Mouse (Mus musculus): ENCODE measurements at regions not wholly inside any gene's neighbourhood (a gene's known extent, or its start where the extent isn't known, plus 50 kb on each side); places are given as distances from the start of the nearest gene placed in this dataset.

DNA sequence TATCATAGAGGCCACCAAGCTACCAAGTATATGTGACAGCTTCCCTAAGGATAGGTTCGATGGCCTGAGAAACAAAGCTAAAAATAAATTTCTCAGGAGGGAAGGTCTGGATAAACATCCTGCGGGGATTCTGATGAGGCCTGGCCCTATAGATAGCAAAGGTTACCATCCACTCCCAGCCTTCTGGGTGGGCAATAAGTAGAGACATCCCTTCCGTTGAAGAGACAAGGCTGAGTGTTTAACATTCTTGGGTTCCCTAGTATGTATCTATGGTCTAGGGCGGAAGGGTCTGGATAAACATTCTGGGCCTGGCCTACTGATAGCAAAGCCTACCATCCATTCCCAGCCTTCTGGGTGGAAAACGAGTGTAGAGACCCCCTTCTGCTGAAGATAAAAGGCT, 180.5 kb upstream of the Dlk1 start:
- Histone ChIP-seq H3K4me1 (ENCODE audit: insufficient read depth, low read length) (no peaks in the 10 kb centered on the region), H3K4me2 (replicated peaks; ENCODE audit: low read depth, low read length) (no peak overlapping the region), H3K36me3 (ENCODE audit: insufficient read depth, low read length) (no peaks in the 10 kb centered on the region), H3K9ac (replicated peaks; ENCODE audit: low read length) (no peak overlapping the region), H3K9me3 (ENCODE audit: low read length) (no peaks in the 10 kb centered on the region), H3K27ac (ENCODE audit: low read length) (no peak overlapping the region), H3K27me3 (ENCODE audit: insufficient read depth, low read length) (no peaks in the 10 kb centered on the region), H3K4me3 (ENCODE audit: low read length) (no peak overlapping the region)
- ATAC-seq (ENCODE audit: low FRiP score, low TSS enrichment), result no peak
- 78% methylated on average over 5 of the region's 5 CpGs for WGBS

DNA sequence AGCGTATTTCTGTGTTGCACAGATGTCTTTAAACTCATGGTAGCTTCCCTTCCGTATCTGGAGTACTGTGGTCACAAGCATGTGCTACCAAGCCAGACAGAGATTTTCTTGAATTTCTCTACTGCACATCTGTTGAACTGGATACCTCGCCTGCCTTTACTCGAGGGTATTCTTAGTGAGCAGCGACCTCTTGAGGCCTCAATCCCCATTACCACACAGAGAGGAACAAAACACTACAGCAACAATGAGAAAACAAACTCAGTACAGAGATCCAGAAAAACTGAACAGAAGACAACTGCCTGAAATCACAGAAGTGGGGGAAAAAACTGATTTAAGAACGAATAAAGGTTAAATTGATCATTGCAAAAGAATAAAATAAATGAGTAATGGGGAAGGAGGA, 137.8 kb upstream of the Dlk1 start:
- Histone ChIP-seq H3K27ac (ENCODE audit: low read length) (no peak overlapping the region), H3K4me1 (ENCODE audit: insufficient read depth, low read length) (no peaks in the 10 kb centered on the region), H3K4me3 (ENCODE audit: low read length) (no peak overlapping the region), H3K36me3 (ENCODE audit: insufficient read depth, low read length) (no peaks in the 10 kb centered on the region), H3K27me3 (ENCODE audit: insufficient read depth, low read length) (no peaks in the 10 kb centered on the region), H3K4me2 (replicated peaks; ENCODE audit: low read depth, low read length) (no peak overlapping the region), H3K9me3 (ENCODE audit: low read length) (0 out of 2 replicates have a peak, but pooled peaks cover 8% of the 10 kb centered on the region), H3K9ac (replicated peaks; ENCODE audit: low read length) (no peak overlapping the region)
- ATAC-seq (ENCODE audit: low FRiP score, low TSS enrichment), result no peak
- 31% methylated on average over 6 of the region's 6 CpGs for WGBS

DNA sequence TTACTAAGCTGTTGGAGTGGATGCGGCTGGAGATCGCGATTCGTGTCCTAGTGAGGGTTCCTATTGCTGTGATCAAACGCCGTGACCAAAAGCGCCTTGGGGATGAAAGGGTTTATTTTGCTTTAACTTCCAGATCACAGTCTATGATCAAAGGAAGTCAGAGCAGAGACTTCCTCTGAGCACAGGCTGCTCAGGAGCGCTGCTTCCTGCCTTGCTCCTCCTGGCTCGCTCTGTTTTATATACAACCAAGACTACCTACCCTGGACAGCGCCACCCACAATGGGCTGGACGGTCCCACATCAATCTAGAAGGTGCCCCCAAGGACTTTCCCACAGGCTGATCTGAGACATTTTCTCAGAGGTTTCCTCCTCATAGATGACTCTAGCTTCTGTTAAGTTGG, 126.6 kb upstream of the Dlk1 start:
- Histone ChIP-seq H3K4me1 (ENCODE audit: insufficient read depth, low read length) (no peaks in the 10 kb centered on the region), H3K4me2 (replicated peaks; ENCODE audit: low read depth, low read length) (no peak overlapping the region), H3K9ac (replicated peaks; ENCODE audit: low read length) (no peak overlapping the region), H3K4me3 (ENCODE audit: low read length) (no peak overlapping the region), H3K9me3 (ENCODE audit: low read length) (no peaks in the 10 kb centered on the region), H3K27me3 (ENCODE audit: insufficient read depth, low read length) (no peaks in the 10 kb centered on the region), H3K36me3 (ENCODE audit: insufficient read depth, low read length) (no peaks in the 10 kb centered on the region), H3K27ac (ENCODE audit: low read length) (no peak overlapping the region)
- peak; percentile 81 for ATAC-seq (ENCODE audit: low FRiP score, low TSS enrichment)
- WGBS, result 32% methylated on average over 11 of the region's 11 CpGs

DNA sequence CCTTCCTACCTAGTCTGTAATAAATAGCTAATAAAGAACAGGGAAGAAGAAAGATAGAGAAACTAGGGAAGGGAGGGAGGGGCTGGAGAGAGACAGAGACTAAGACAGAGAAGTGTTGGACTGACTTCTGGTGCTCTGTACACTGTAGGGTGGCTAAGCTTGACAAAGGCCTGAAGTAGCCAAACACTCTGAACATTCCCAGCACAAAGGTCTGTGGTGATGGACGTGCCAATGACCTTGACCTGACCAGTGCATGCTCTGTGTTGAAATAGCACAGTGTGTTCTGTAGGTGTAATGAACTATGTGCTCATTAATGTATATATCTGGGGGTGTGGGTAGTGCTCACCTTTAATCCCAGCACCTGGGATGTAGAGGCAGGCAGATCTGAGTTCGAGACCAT, 81.3 kb upstream of the Dlk1 start:
- H3K9ac ChIP-seq (replicated peaks; ENCODE audit: low read length), result no peak overlapping the region
- H3K27ac ChIP-seq (ENCODE audit: low read length), result no peak overlapping the region

DNA sequence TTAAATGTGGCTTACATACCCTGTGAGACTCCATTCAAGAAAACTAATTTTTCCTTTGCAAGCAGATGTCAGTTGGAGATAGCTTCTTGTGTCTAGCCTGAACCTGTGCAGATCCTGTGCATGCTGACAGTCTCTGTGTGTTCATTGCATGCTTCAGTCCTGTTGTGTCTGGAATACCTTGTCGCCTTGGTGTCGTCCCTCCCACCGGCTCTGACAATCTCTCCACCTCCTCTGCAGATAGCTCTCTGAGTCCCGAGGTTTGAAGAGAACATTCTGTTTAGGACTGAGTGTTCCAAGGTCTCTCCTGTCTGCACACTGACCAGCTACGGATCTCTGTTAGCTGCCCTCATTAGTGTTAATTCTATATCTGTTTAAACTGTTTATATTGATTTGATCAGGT, 66.8 kb upstream of the Dlk1 start:
- Histone ChIP-seq H3K9me3 (ENCODE audit: low read length) (peaks cover 6% of the 10 kb centered on the region; the same call in 1 of the 2 replicates), H3K27me3 (ENCODE audit: insufficient read depth, low read length) (no peaks in the 10 kb centered on the region), H3K9ac (replicated peaks; ENCODE audit: low read length) (no peak overlapping the region), H3K27ac (ENCODE audit: low read length) (no peak overlapping the region), H3K4me2 (replicated peaks; ENCODE audit: low read depth, low read length) (no peak overlapping the region), H3K4me1 (ENCODE audit: insufficient read depth, low read length) (peaks cover 9% of the 10 kb centered on the region), H3K36me3 (ENCODE audit: insufficient read depth, low read length) (no peaks in the 10 kb centered on the region), H3K4me3 (ENCODE audit: low read length) (no peak overlapping the region)
- 70% methylated on average over 5 of the region's 5 CpGs for WGBS
- no peak for ATAC-seq (ENCODE audit: low FRiP score, low TSS enrichment)

More for the DNA sequence above, 81.3 kb upstream of the Dlk1 start:
- H3K4me1 ChIP-seq (ENCODE audit: insufficient read depth, low read length), result no peaks in the 10 kb centered on the region
- no peak for ATAC-seq (ENCODE audit: low FRiP score, low TSS enrichment)
- H3K27me3 ChIP-seq (ENCODE audit: insufficient read depth, low read length), result no peaks in the 10 kb centered on the region
- WGBS, result 88% methylated on average over 2 of the region's 2 CpGs
- H3K4me2 ChIP-seq (replicated peaks; ENCODE audit: low read depth, low read length), result no peak overlapping the region
- no peak overlapping the region for H3K4me3 ChIP-seq (ENCODE audit: low read length)
- H3K9me3 ChIP-seq (ENCODE audit: low read length), result no peaks in the 10 kb centered on the region
- no peaks in the 10 kb centered on the region for H3K36me3 ChIP-seq (ENCODE audit: insufficient read depth, low read length)

DNA sequence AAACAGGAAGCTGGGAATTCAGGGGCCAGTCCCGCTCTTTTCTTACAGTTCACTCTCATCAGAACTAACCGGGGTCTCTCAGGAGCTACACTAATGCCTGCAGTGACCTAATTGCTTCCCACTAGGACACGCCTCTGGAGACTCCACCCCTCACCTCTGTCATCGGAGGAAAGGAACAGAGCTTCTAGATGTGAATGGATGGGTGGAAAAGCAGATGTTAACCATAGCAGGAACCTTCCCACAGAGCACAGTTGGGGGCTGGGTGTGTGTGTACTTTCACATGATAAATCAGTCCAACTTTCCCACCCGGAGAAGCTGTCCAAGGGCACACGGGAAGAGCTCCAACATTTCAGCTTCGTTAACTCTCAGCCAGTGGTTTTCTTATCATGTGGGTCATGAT, 63.8 kb upstream of the Dlk1 start:
- 15% methylated on average over 7 of the region's 7 CpGs for WGBS
- Histone ChIP-seq H3K4me1 (ENCODE audit: insufficient read depth, low read length) (peaks cover 11% of the 10 kb centered on the region), H3K4me2 (replicated peaks; ENCODE audit: low read depth, low read length) (no peak overlapping the region), H3K27me3 (ENCODE audit: insufficient read depth, low read length) (0 out of 2 replicates have a peak, but pooled peaks cover 6% of the 10 kb centered on the region), H3K9ac (replicated peaks; ENCODE audit: low read length) (no peak overlapping the region), H3K9me3 (ENCODE audit: low read length) (no peaks in the 10 kb centered on the region), H3K36me3 (ENCODE audit: insufficient read depth, low read length) (no peaks in the 10 kb centered on the region), H3K27ac (ENCODE audit: low read length) (no peak overlapping the region), H3K4me3 (ENCODE audit: low read length) (no peak overlapping the region)
- ATAC-seq (ENCODE audit: low FRiP score, low TSS enrichment), result 0 out of 2 replicates have a peak, but pooled peaks have one; percentile 12

DNA sequence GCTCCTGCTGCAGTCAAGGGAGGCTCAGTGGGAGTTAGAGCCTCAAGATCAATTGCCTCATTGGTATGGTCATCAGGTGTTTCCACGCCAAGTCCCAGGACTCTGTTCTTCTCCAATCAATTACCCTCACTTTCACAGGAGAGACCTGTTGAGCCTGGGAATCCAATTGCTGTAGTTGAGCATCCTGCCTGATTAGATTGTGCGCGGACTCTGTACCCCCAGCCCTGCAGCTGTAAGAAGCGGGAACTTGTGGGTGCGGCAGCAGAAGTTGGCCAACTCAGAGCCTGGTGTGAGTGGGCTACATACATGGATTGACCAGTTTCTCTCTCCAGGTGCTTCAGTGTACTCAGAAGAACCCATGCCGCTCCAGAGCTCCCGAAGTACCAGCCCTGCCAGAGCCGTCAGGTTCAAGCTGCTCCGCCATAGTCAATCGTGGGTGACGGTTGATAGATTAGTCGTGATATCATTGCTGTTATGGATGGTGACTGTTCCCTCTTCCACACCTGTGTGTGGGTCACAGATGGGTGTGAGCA, 62.2 kb upstream of the Dlk1 start:
- no peak overlapping the region for H3K9ac ChIP-seq (replicated peaks; ENCODE audit: low read length)
- no peaks in the 10 kb centered on the region for H3K9me3 ChIP-seq (ENCODE audit: low read length)
- H3K27ac ChIP-seq (ENCODE audit: low read length), result no peak overlapping the region
- no peak overlapping the region for H3K4me3 ChIP-seq (ENCODE audit: low read length)
- no peak for ATAC-seq (ENCODE audit: low FRiP score, low TSS enrichment)
- H3K27me3 ChIP-seq (ENCODE audit: insufficient read depth, low read length), result 0 out of 2 replicates have a peak, but pooled peaks cover 6% of the 10 kb centered on the region
- H3K4me2 ChIP-seq (replicated peaks; ENCODE audit: low read depth, low read length), result no peak overlapping the region
- WGBS, result 87% methylated on average over 12 of the region's 12 CpGs
- peaks cover 11% of the 10 kb centered on the region for H3K4me1 ChIP-seq (ENCODE audit: insufficient read depth, low read length)
- no peaks in the 10 kb centered on the region for H3K36me3 ChIP-seq (ENCODE audit: insufficient read depth, low read length)

DNA sequence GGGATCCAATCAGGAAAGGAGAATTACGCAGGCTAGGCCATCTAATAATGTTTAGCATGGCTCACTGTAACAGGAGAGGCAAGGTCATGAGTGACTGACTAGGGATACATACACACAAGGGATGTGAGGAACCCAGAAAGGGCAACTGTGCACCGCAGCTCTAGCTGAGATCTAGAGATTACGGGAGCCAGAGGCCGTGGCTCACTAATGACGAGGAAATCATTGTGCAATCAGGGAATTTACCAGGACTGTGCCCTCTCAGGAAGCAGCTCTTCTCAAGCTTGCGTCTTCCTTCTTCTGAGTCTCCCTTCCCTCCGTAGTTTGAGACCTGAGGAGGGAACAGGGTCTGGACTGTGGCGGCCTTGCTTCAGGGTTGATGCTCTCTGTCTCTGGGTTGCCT, 61.6 kb upstream of the Dlk1 start:
- Histone ChIP-seq H3K4me1 (ENCODE audit: insufficient read depth, low read length) (peaks cover 11% of the 10 kb centered on the region), H3K9me3 (ENCODE audit: low read length) (no peaks in the 10 kb centered on the region), H3K27me3 (ENCODE audit: insufficient read depth, low read length) (0 out of 2 replicates have a peak, but pooled peaks cover 6% of the 10 kb centered on the region), H3K4me3 (ENCODE audit: low read length) (no peak overlapping the region), H3K9ac (replicated peaks; ENCODE audit: low read length) (no peak overlapping the region), H3K4me2 (replicated peaks; ENCODE audit: low read depth, low read length) (no peak overlapping the region), H3K36me3 (ENCODE audit: insufficient read depth, low read length) (no peaks in the 10 kb centered on the region), H3K27ac (ENCODE audit: low read length) (no peak overlapping the region)
- no peak for ATAC-seq (ENCODE audit: low FRiP score, low TSS enrichment)
- 73% methylated on average over 8 of the region's 8 CpGs for WGBS

DNA sequence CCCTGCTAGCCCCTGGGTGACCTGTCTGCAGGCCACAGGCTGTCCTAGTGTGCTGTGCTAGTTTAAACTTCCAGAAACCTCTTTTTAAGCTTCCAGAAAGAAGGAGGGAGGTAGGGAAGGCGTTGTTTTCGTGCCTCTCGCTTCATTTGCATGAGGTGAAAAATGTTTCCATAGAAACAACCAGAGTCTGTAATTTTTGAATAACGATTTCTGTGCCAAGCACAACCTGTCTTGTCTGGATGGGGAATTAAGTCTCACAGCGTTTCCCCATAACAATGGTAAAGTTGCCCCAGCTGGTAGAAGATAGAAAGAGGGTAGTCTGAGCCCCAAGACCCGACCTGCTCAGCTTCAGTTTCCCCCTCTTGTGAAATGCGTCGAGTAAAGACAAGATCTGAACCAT, 59.3 kb upstream of the Dlk1 start:
- Histone ChIP-seq H3K9ac (replicated peaks; ENCODE audit: low read length) (no peak overlapping the region), H3K4me3 (ENCODE audit: low read length) (no peak overlapping the region), H3K9me3 (ENCODE audit: low read length) (no peaks in the 10 kb centered on the region), H3K27me3 (ENCODE audit: insufficient read depth, low read length) (0 out of 2 replicates have a peak, but pooled peaks cover 6% of the 10 kb centered on the region), H3K36me3 (ENCODE audit: insufficient read depth, low read length) (no peaks in the 10 kb centered on the region), H3K27ac (ENCODE audit: low read length) (no peak overlapping the region), H3K4me2 (replicated peaks; ENCODE audit: low read depth, low read length) (no peak overlapping the region), H3K4me1 (ENCODE audit: insufficient read depth, low read length) (peaks cover 16% of the 10 kb centered on the region)
- ATAC-seq (ENCODE audit: low FRiP score, low TSS enrichment), result no peak
- WGBS, result 59% methylated on average over 8 of the region's 8 CpGs

DNA sequence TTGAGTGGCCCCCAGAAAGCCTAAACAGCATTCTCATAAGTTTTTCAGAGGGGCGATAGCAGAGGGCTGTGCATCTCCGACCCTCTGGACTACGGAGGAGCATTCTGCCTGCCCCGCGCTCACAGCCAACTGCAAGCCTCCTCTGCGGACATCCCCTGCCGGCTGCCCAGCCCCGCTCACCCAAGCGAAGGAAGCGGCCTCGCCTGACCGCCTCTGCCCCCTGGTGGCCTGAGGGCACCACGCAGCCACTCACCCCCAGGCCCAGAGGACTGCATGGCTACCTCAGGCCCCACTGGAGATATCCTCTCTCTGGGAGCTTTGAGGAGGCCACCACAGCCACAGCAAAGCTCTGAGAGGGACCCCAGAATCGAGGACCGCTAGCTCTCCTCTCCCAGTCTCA, 58.8 kb upstream of the Dlk1 start:
- Histone ChIP-seq H3K9me3 (ENCODE audit: low read length) (no peaks in the 10 kb centered on the region), H3K4me1 (ENCODE audit: insufficient read depth, low read length) (peaks cover 13% of the 10 kb centered on the region), H3K4me2 (replicated peaks; ENCODE audit: low read depth, low read length) (no peak overlapping the region), H3K9ac (replicated peaks; ENCODE audit: low read length) (no peak overlapping the region), H3K4me3 (ENCODE audit: low read length) (no peak overlapping the region), H3K36me3 (ENCODE audit: insufficient read depth, low read length) (no peaks in the 10 kb centered on the region), H3K27me3 (ENCODE audit: insufficient read depth, low read length) (0 out of 2 replicates have a peak, but pooled peaks cover 6% of the 10 kb centered on the region), H3K27ac (ENCODE audit: low read length) (no peak overlapping the region)
- peak; percentile 69 for ATAC-seq (ENCODE audit: low FRiP score, low TSS enrichment)
- WGBS, result 3% methylated on average over 15 of the region's 15 CpGs
